Comparison of ENCODE assay signal across 9 mouse cellular contexts in genomic region chr3:152958358-152959150, GRCm38 (mm10). TPM values are rescaled to one million over a fixed set of nuclear protein-coding genes. Genes with fewer than 3 reads are reported as not detected.
DNase-seq lines count a peak whose midpoint lies in the region; ATAC-seq and TF ChIP-seq lines count a peak whose summit lies in the region.
"Had no signal": no experiment of that assay in that cellular context is flagged by ENCODE, and none has a peak within 500 bp of the region (broad histone marks: within the 10 kb centered on the region; RNA-seq: fewer than 3 reads in every experiment).

No protein-coding gene starts in this region.

- no peaks in the 10 kb centered on the region for H3K4me1 ChIP-seq in midbrain, embryonic 14.5 days (ENCODE audit: control insufficient read depth, insufficient read depth, low read length)
- H3K4me1 ChIP-seq in midbrain, embryonic 13.5 days (replicated peaks): no peaks in the 10 kb centered on the region
- H3K4me1 ChIP-seq in olfactory bulb, adult 2 months (ENCODE audit: control insufficient read depth, insufficient read depth, low read length): no peaks in the 10 kb centered on the region; the same call in 1 of the 2 replicates
- H3K4me1 ChIP-seq: neural tube, embryonic 12.5 days had no signal

- WGBS in midbrain, embryonic 14.5 days: 77% methylated on average over 11 of the region's 11 CpGs
- WGBS in midbrain, embryonic 13.5 days: 74% methylated on average over 11 of the region's 11 CpGs
- WGBS in olfactory bulb, adult 2 months: 73% methylated on average over 11 of the region's 11 CpGs

- H3K9ac ChIP-seq in midbrain, embryonic 14.5 days (replicated peaks; ENCODE audit: low read length): no peak overlapping the region
- H3K9ac ChIP-seq in midbrain, embryonic 13.5 days (replicated peaks): no peak overlapping the region
- H3K9ac ChIP-seq: neural tube, embryonic 12.5 days had no signal

- peak; percentile 26; the same call in 1 of the 2 replicates for TF ChIP-seq CTCF in olfactory bulb, adult 2 months (IDR thresholded peaks at IDR 0.05; ENCODE audit: insufficient read depth, low read depth, low read length)

- no peak overlapping the region for H3K4me3 ChIP-seq in midbrain, embryonic 14.5 days (replicated peaks; ENCODE audit: low read depth, low read length)
- H3K4me3 ChIP-seq in midbrain, embryonic 13.5 days (replicated peaks): no peak overlapping the region
- no peak overlapping the region for H3K4me3 ChIP-seq in olfactory bulb, adult 2 months (ENCODE audit: insufficient read depth, low read depth, low read length)
- H3K4me3 ChIP-seq: neural tube, embryonic 12.5 days had no signal

- no peaks in the 10 kb centered on the region for H3K36me3 ChIP-seq in midbrain, embryonic 14.5 days (ENCODE audit: control insufficient read depth, insufficient read depth, low read length)
- no peaks in the 10 kb centered on the region for H3K36me3 ChIP-seq in midbrain, embryonic 13.5 days
- H3K36me3 ChIP-seq: neural tube, embryonic 12.5 days had no signal

- no peaks in the 10 kb centered on the region for H3K9me3 ChIP-seq in midbrain, embryonic 14.5 days (ENCODE audit: control insufficient read depth, low read length)
- H3K9me3 ChIP-seq in midbrain, embryonic 13.5 days: no peaks in the 10 kb centered on the region
- H3K9me3 ChIP-seq: neural tube, embryonic 12.5 days had no signal

- intact Hi-C loops in left cerebral cortex, postnatal 14 days (cut with DNase I): no loop called here

- H3K27ac ChIP-seq in midbrain, embryonic 14.5 days (replicated peaks; ENCODE audit: low read depth, low read length): no peak overlapping the region
- H3K27ac ChIP-seq in midbrain, embryonic 13.5 days: no peak overlapping the region
- H3K27ac ChIP-seq in olfactory bulb, adult 2 months (ENCODE audit: insufficient read depth, low read depth, low read length): no peak overlapping the region
- H3K27ac ChIP-seq: neural tube, embryonic 12.5 days had no signal

- DNase-seq in midbrain, embryonic 14.5 days: peak; percentile 67
- DNase-seq in R1 (ENCODE audit: low read depth, low spot score): peak; percentile 85
- peak; percentile 38 to 52 for DNase-seq in cerebellum, adult 18-20 months
- DNase-seq in gastrocnemius, postnatal 10 days: peak; percentile 48
- DNase-seq in left cerebral cortex, postnatal 14 days (ENCODE audit: low spot score in 2 of 2): peak; percentile 60 to 66
- peak; percentile 81 for DNase-seq in thymus, postnatal 25 days

- no peak for TF ChIP-seq POLR2A in olfactory bulb, adult 2 months (IDR thresholded peaks at IDR 0.05; ENCODE audit: insufficient read depth, low read depth, low read length)

- H3K27me3 ChIP-seq in midbrain, embryonic 14.5 days (ENCODE audit: control insufficient read depth, insufficient read depth, low read length): no peaks in the 10 kb centered on the region
- H3K27me3 ChIP-seq in midbrain, embryonic 13.5 days: no peaks in the 10 kb centered on the region
- H3K27me3 ChIP-seq: neural tube, embryonic 12.5 days had no signal

- H3K4me2 ChIP-seq in midbrain, embryonic 14.5 days (ENCODE audit: low read length): no peak overlapping the region
- H3K4me2 ChIP-seq in midbrain, embryonic 13.5 days (replicated peaks): no peak overlapping the region
- H3K4me2 ChIP-seq: neural tube, embryonic 12.5 days had no signal

- no peak for ATAC-seq in midbrain, embryonic 14.5 days (ENCODE audit: low FRiP score, low TSS enrichment)
- ATAC-seq in midbrain, embryonic 13.5 days: no peak

RNA-seq across cellular contexts. Expression of gene St6galnac5, which starts 23.5 kb away (rescaled TPM):
- 20.6 and 25.7 TPM in 2 replicates for polyA plus RNA-seq in midbrain, embryonic 14.5 days (2014; fragmentation: Nextera tagmentation; extraction: Ambion mirVana)
- 15.3 and 17.8 TPM in 2 replicates for polyA plus RNA-seq in midbrain, embryonic 13.5 days (2015; fragmentation: Nextera tagmentation; extraction: Ambion mirVana)
- under 1 TPM; 0.18 to 0.33 TPM for total RNA-seq in gastrocnemius, postnatal 10 days (2021)
- 10 to 100 TPM; 32.6 to 48.5 TPM for total RNA-seq in left cerebral cortex, postnatal 14 days (2021)
- polyA plus RNA-seq in olfactory bulb, adult 2 months (2012; ENCODE audit: insufficient read depth, insufficient read length, low replicate concordance, missing spikeins): not detected in 2 replicates
